Mouse (Mus musculus) C2C12 (cell line): ENCODE measurements around the gene Mat2a.

Experiments
- CTCF ChIP-seq: IDR thresholded peaks from one replicate; pipeline ENCODE4 v1.5.1; 2011; ENCODE audit not compliant: control insufficient read depth, insufficient read depth, insufficient read length
- MAX ChIP-seq: IDR thresholded peaks from one replicate; pipeline ENCODE4 v1.6.1; 2011; ENCODE audit warnings: mild to moderate bottlenecking, control low read depth
- MYOG ChIP-seq: IDR thresholded peaks from one replicate; pipeline ENCODE4 v1.6.1; 2011; ENCODE audit not compliant: control insufficient read depth, insufficient read length; ENCODE audit errors: extremely low read depth

- TF ChIP-seq MAX (no peak), CTCF (no peak), MYOG (no peak)
Measured at GRCm38 (mm10) chr6:72420901-72421300, 18.5 kb downstream of the Mat2a start.
